Mouse (Mus musculus): Measurements from ENCODE around the gene Olfr665. TPM values are rescaled to one million over a fixed set of nuclear protein-coding genes. Genes with fewer than 3 reads are reported as not detected.
"Not testable (repeated sequence)": the region's sequence is repeated elsewhere in the genome, so short reads cannot be mapped to it uniquely, and the experiment has no call there.

Olfr665 gene
- not detected for total RNA-seq (2021)
- long read RNA-seq = 0 reads

GRCm38 (mm10) chr7:104877731-104878130, at the start of gene Olfr665:
Gene Olfr665, plus strand, starts transcription at chr7:104878031.
- no peak for DNase-seq (ENCODE audit: low spot score in 2 of 2)

GRCm38 (mm10) chr7:104842503-104842902, 35.3 kb upstream of the Olfr665 start, which contains the start of gene Usp17lb:
Gene Usp17lb, minus strand, starts transcription at chr7:104842603.
- no peak for DNase-seq (ENCODE audit: low spot score in 2 of 2)

- DNase-seq (ENCODE audit: low spot score in 2 of 2) = no peak
These were observed 34.0 kb upstream of the Olfr665 start for GRCm38 (mm10) chr7:104843731-104844287.

GRCm38 (mm10) chr7:104851546-104851945, 26.3 kb upstream of the Olfr665 start:
- DNase-seq (ENCODE audit: low spot score in 2 of 2) = not testable (repeated sequence)

GRCm38 (mm10) chr7:104855248-104855750, 22.5 kb upstream of the Olfr665 start:
- DNase-seq (ENCODE audit: low spot score in 2 of 2) = no peak

- DNase-seq (ENCODE audit: low spot score in 2 of 2) = not testable (repeated sequence)
These were observed 21.1 kb upstream of the Olfr665 start, which contains the start of gene Usp17la for GRCm38 (mm10) chr7:104856709-104857108. Gene Usp17la, plus strand, starts transcription at chr7:104857009.

- DNase-seq (ENCODE audit: low spot score in 2 of 2) = no peak
These were observed 20.1 kb upstream of the Olfr665 start for GRCm38 (mm10) chr7:104857683-104858082.

- no peak for DNase-seq (ENCODE audit: low spot score in 2 of 2)
These were observed 16.4 kb upstream of the Olfr665 start for GRCm38 (mm10) chr7:104861381-104861780.

- no peak for DNase-seq (ENCODE audit: low spot score in 2 of 2)
These were observed 18.0 kb downstream of the Olfr665 start, which contains the start of gene Olfr666 for GRCm38 (mm10) chr7:104895852-104896251. Gene Olfr666, minus strand, starts transcription at chr7:104895952.

- DNase-seq (ENCODE audit: low spot score in 2 of 2) = no peak
These were observed 43.6 kb downstream of the Olfr665 start, which contains the start of gene Olfr667 for GRCm38 (mm10) chr7:104921382-104921781. Gene Olfr667, minus strand, starts transcription at chr7:104921482.

- DNase-seq (ENCODE audit: low spot score in 2 of 2) = no peak
These were observed 50.1 kb downstream of the Olfr665 start, which contains the start of gene Olfr668 for GRCm38 (mm10) chr7:104927957-104928356. Gene Olfr668, minus strand, starts transcription at chr7:104928057.

Other genes starting within 250 kb of the Olfr665 start
- gene Olfr658, start 230.7 kb upstream of the Olfr665 start, total RNA-seq (2021) = not detected
- not detected for gene Olfr659, start 211.3 kb upstream of the Olfr665 start, total RNA-seq (2021)
- gene Olfr661, start 191.5 kb upstream of the Olfr665 start, total RNA-seq (2021) = not detected
- gene Usp17le, start 100.6 kb upstream of the Olfr665 start, total RNA-seq (2021) = not detected
- gene Usp17lb, start 35.4 kb upstream of the Olfr665 start, total RNA-seq (2021) = not detected
- not detected for gene Usp17la, start 21.0 kb upstream of the Olfr665 start, total RNA-seq (2021)
- gene Olfr666, start 17.9 kb downstream of the Olfr665 start, total RNA-seq (2021) = not detected
- not detected for gene Olfr667, start 43.5 kb downstream of the Olfr665 start, total RNA-seq (2021)
- gene Olfr668, start 50.0 kb downstream of the Olfr665 start, total RNA-seq (2021) = not detected
- not detected for gene Olfr669, start 56.2 kb downstream of the Olfr665 start, total RNA-seq (2021)
- gene Olfr670, start 84.6 kb downstream of the Olfr665 start, total RNA-seq (2021) = not detected
- gene Olfr671, start 101.1 kb downstream of the Olfr665 start, total RNA-seq (2021) = not detected
- not detected for gene Olfr672, start 124.0 kb downstream of the Olfr665 start, total RNA-seq (2021)
- gene Olfr675, start 150.4 kb downstream of the Olfr665 start, total RNA-seq (2021) = not detected
- not detected for gene Olfr676, start 154.7 kb downstream of the Olfr665 start, total RNA-seq (2021)
- gene Olfr677, start 173.3 kb downstream of the Olfr665 start, total RNA-seq (2021) = not detected
- gene Olfr678, start 186.4 kb downstream of the Olfr665 start, total RNA-seq (2021) = not detected
- not detected for gene Olfr679, start 203.2 kb downstream of the Olfr665 start, total RNA-seq (2021)
- gene Olfr680-ps1, start 214.8 kb downstream of the Olfr665 start, total RNA-seq (2021) = not detected
- not detected for gene Olfr681, start 238.8 kb downstream of the Olfr665 start, total RNA-seq (2021)